Mouse (Mus musculus): ENCODE data around the gene Ech1. TPM values are rescaled to one million over a fixed set of nuclear protein-coding genes. Genes with fewer than 3 reads are reported as not detected.
A peak's percentile ranks its signal among the peaks of the same experiment; 100 is the strongest.

Gene Ech1
- polyA plus RNA-seq, 1 experiment from 2014 or later, result 281 TPM

DNA sequence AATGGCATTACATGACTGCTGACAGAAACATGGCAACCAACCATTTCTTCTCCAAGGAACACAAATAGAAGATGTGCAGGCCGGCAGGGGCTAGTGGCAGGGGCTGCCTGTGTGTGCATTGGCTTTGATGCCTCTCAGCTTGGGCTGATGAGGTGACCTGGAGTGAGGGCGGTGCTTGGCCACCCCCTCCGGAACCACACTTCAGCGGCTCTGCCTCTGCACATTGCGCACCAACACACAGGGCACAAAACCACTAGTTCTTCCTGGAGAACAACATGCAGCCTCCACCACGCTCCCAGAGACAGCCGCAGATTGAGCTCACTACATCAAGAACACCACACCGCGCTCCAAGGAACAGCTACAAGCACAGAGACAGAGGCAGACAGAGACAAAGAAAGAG, 8.8 kb upstream of the Ech1 start:
- peaks cover 56% of the 10 kb centered on the region for H3K4me1 ChIP-seq (ENCODE audit: control insufficient read depth, insufficient read depth, low read length)

DNA sequence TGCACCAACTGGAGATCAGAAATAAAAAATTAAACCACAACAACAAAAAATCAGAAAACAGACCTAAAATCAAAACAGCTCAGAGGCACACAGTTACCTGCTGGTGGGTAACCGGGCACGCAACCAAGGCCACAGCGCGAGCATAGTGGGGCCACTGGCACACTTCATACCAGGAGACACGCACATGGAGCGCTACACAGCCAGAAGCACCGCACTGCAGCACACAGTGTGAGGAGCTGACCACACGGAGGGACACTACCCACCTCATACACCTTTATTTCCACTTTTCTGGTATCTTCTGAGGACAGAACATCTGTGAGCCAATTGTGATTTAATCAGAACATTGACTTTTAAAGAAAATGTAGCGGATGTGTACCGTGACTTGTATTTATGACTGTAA, 8.1 kb upstream of the Ech1 start:
- ATAC-seq (replicated peaks; ENCODE audit: extremely low read depth, insufficient read depth, low FRiP score), result no peak
- Histone ChIP-seq H3K27me3 (ENCODE audit: control insufficient read depth, insufficient read depth, low read length) (no peaks in the 10 kb centered on the region), H3K9me3 (replicated peaks; ENCODE audit: control insufficient read depth, low read length) (no peaks in the 10 kb centered on the region), H3K4me2 (ENCODE audit: low read depth, low read length) (no peak overlapping the region), H3K4me3 (ENCODE audit: low read length) (no peak overlapping the region), H3K9ac (ENCODE audit: low read length) (peak overlapping the region; percentile 2; the same call in 1 of the 2 replicates), H3K4me1 (ENCODE audit: control insufficient read depth, insufficient read depth, low read length) (peaks cover 58% of the 10 kb centered on the region), H3K36me3 (ENCODE audit: control insufficient read depth, insufficient read depth) (peaks cover 87% of the 10 kb centered on the region), H3K27ac (ENCODE audit: low read length) (no peak overlapping the region)
- WGBS, result 87% methylated on average over 10 of the region's 10 CpGs

More for the DNA sequence above, 8.8 kb upstream of the Ech1 start:
- H3K27ac ChIP-seq (ENCODE audit: low read length), result no peak overlapping the region
- no peaks in the 10 kb centered on the region for H3K9me3 ChIP-seq (replicated peaks; ENCODE audit: control insufficient read depth, low read length)
- no peak overlapping the region for H3K4me3 ChIP-seq (ENCODE audit: low read length)
- no peak overlapping the region for H3K4me2 ChIP-seq (ENCODE audit: low read depth, low read length)
- H3K36me3 ChIP-seq (ENCODE audit: control insufficient read depth, insufficient read depth), result peaks cover 81% of the 10 kb centered on the region
- no peaks in the 10 kb centered on the region for H3K27me3 ChIP-seq (ENCODE audit: control insufficient read depth, insufficient read depth, low read length)
- WGBS, result 78% methylated on average over 9 of the region's 9 CpGs
- ATAC-seq (replicated peaks; ENCODE audit: extremely low read depth, insufficient read depth, low FRiP score), result no peak
- H3K9ac ChIP-seq (ENCODE audit: low read length), result no peak overlapping the region

DNA sequence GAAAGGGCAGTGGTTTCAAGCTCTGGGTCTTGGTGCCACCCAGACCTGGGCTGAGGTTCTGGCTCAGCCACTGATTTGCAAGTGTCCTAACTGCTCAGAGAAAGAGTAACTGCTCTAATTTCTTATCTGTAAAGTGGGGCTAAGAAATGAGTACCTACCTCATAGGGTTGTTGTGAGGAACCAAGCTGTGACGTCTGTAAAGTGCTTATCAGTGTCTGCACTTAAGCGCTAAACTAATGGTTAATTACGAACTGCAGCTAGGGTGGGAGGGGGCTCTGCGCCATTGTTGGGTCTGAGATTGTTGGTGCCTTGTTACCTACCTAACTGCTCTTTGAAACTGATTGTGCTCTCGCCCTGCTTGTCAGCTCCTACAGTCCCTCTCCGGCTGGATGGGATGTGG, 7.5 kb upstream of the Ech1 start:
- Histone ChIP-seq H3K27ac (ENCODE audit: low read length) (no peak overlapping the region), H3K4me1 (ENCODE audit: control insufficient read depth, insufficient read depth, low read length) (peaks cover 52% of the 10 kb centered on the region), H3K9ac (ENCODE audit: low read length) (no peak overlapping the region), H3K4me3 (ENCODE audit: low read length) (no peak overlapping the region), H3K4me2 (ENCODE audit: low read depth, low read length) (no peak overlapping the region), H3K9me3 (replicated peaks; ENCODE audit: control insufficient read depth, low read length) (no peaks in the 10 kb centered on the region), H3K27me3 (ENCODE audit: control insufficient read depth, insufficient read depth, low read length) (no peaks in the 10 kb centered on the region), H3K36me3 (ENCODE audit: control insufficient read depth, insufficient read depth) (peaks cover 93% of the 10 kb centered on the region)
- 53% methylated on average over 6 of the region's 6 CpGs for WGBS
- ATAC-seq (replicated peaks; ENCODE audit: extremely low read depth, insufficient read depth, low FRiP score), result no peak

DNA sequence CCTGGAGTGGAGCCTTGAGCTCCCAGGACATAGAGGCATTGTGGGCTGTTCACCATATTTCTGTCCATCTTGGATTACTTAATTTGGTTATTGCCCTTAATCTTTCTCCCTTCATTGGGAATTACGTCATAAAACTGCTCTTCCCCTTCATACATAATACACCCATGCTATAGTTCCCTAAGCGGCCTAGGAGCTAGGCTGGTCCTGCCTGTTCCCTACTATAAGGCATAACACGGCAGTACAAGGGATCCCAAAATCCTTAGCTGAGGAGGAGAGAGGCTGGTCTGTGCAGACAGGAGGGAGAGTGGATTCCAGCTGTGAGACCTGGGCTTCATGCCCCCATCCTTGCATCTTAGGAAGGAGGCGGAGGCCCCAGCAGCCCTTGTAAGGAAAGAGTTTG, 7.1 kb upstream of the Ech1 start:
- peaks cover 48% of the 10 kb centered on the region for H3K4me1 ChIP-seq (ENCODE audit: control insufficient read depth, insufficient read depth, low read length)
- H3K4me2 ChIP-seq (ENCODE audit: low read depth, low read length), result no peak overlapping the region
- H3K9me3 ChIP-seq (replicated peaks; ENCODE audit: control insufficient read depth, low read length), result no peaks in the 10 kb centered on the region
- no peak overlapping the region for H3K27ac ChIP-seq (ENCODE audit: low read length)
- H3K36me3 ChIP-seq (ENCODE audit: control insufficient read depth, insufficient read depth), result peaks cover 91% of the 10 kb centered on the region
- H3K9ac ChIP-seq (ENCODE audit: low read length), result no peak overlapping the region
- no peak for ATAC-seq (replicated peaks; ENCODE audit: extremely low read depth, insufficient read depth, low FRiP score)
- H3K4me3 ChIP-seq (ENCODE audit: low read length), result no peak overlapping the region
- H3K27me3 ChIP-seq (ENCODE audit: control insufficient read depth, insufficient read depth, low read length), result no peaks in the 10 kb centered on the region
- 78% methylated on average over 4 of the region's 4 CpGs for WGBS

DNA sequence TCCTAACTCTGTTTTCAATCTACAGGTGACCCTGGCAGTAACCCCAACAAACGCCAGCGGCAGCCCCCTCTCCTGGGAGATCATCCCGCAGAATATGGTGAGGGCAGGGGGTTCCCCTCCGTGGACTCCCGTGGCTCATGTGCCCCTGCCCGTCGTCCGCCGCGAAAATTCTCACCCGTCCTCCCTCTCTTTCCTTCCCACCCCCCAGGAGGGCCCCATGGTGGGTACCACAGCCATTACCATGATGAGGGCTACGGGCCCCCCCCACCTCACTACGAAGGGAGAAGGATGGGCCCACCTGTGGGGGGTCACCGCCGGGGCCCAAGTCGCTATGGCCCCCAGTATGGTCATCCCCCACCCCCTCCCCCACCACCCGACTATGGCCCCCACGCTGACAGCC, 6.6 kb upstream of the Ech1 start:
- Histone ChIP-seq H3K36me3 (ENCODE audit: control insufficient read depth, insufficient read depth) (peaks cover 86% of the 10 kb centered on the region), H3K4me2 (ENCODE audit: low read depth, low read length) (no peak overlapping the region), H3K9ac (ENCODE audit: low read length) (no peak overlapping the region), H3K4me1 (ENCODE audit: control insufficient read depth, insufficient read depth, low read length) (peaks cover 43% of the 10 kb centered on the region), H3K27me3 (ENCODE audit: control insufficient read depth, insufficient read depth, low read length) (no peaks in the 10 kb centered on the region), H3K9me3 (replicated peaks; ENCODE audit: control insufficient read depth, low read length) (no peaks in the 10 kb centered on the region), H3K27ac (ENCODE audit: low read length) (no peak overlapping the region), H3K4me3 (ENCODE audit: low read length) (no peak overlapping the region)
- WGBS, result 82% methylated on average over 16 of the region's 18 CpGs
- ATAC-seq (replicated peaks; ENCODE audit: extremely low read depth, insufficient read depth, low FRiP score), result no peak

DNA sequence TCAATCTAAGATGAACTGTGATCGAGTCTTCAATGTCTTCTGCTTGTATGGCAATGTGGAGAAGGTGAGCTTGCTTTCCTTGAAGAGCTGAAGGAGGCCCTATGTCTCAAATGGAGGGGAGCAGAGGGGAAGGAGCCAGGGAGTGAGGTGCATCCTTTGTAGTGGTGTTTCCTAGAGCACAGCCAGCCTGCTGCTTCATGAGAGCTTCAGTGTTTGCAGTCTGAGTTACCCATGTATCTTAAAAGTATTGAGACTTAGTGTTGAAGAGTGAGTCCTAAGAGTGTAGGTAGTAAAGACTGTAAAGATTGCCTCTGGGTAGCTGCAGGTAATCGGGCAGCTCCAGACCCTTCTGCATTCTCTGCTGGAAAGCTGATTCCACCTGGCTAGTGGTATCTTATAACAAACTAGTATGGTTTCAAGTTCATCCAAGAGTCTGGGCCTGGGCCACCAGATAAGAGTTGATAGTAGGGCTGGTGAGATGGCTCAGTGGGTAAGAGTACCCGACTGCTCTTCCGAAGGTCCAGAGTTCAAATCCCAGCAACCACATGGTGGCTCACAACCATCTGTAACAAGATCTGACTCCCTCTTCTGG, 6.1 kb upstream of the Ech1 start:
- H3K36me3 ChIP-seq (ENCODE audit: control insufficient read depth, insufficient read depth), result peaks cover 81% of the 10 kb centered on the region
- peaks cover 42% of the 10 kb centered on the region for H3K4me1 ChIP-seq (ENCODE audit: control insufficient read depth, insufficient read depth, low read length)
- no peaks in the 10 kb centered on the region for H3K9me3 ChIP-seq (replicated peaks; ENCODE audit: control insufficient read depth, low read length)
- ATAC-seq (replicated peaks; ENCODE audit: extremely low read depth, insufficient read depth, low FRiP score), result no peak
- H3K27ac ChIP-seq (ENCODE audit: low read length), result no peak overlapping the region
- H3K4me2 ChIP-seq (ENCODE audit: low read depth, low read length), result no peak overlapping the region
- no peak overlapping the region for H3K9ac ChIP-seq (ENCODE audit: low read length)
- H3K27me3 ChIP-seq (ENCODE audit: control insufficient read depth, insufficient read depth, low read length), result no peaks in the 10 kb centered on the region
- no peak overlapping the region for H3K4me3 ChIP-seq (ENCODE audit: low read length)
- WGBS, result 69% methylated on average over 4 of the region's 4 CpGs

DNA sequence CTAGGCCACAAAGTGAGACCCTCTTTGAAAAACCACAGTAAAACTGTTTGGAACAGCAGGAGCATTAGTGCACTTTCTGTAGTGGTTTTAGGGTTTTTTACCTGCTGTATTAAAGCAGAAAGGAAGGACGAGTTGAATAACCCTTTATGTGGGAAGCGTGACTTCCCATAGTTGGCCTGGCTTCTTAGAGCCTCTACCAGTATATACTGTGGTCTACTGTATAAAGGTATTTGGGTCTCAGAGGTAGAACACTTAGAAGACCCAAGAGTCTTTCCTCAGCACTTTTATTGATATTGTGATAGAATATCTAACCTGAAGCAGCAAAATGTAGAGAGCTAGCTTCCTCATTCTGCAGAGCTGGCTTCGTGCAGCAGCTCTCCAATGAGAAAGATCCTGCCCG, 5.4 kb upstream of the Ech1 start:
- Histone ChIP-seq H3K4me3 (ENCODE audit: low read length) (no peak overlapping the region), H3K4me2 (ENCODE audit: low read depth, low read length) (no peak overlapping the region), H3K9me3 (replicated peaks; ENCODE audit: control insufficient read depth, low read length) (no peaks in the 10 kb centered on the region), H3K4me1 (ENCODE audit: control insufficient read depth, insufficient read depth, low read length) (peaks cover 46% of the 10 kb centered on the region), H3K27ac (ENCODE audit: low read length) (no peak overlapping the region; the same call in 1 of the 2 replicates), H3K36me3 (ENCODE audit: control insufficient read depth, insufficient read depth) (peaks cover 74% of the 10 kb centered on the region), H3K27me3 (ENCODE audit: control insufficient read depth, insufficient read depth, low read length) (no peaks in the 10 kb centered on the region), H3K9ac (ENCODE audit: low read length) (no peak overlapping the region)
- WGBS, result 83% methylated on average over 4 of the region's 4 CpGs
- ATAC-seq (replicated peaks; ENCODE audit: extremely low read depth, insufficient read depth, low FRiP score), result no peak

DNA sequence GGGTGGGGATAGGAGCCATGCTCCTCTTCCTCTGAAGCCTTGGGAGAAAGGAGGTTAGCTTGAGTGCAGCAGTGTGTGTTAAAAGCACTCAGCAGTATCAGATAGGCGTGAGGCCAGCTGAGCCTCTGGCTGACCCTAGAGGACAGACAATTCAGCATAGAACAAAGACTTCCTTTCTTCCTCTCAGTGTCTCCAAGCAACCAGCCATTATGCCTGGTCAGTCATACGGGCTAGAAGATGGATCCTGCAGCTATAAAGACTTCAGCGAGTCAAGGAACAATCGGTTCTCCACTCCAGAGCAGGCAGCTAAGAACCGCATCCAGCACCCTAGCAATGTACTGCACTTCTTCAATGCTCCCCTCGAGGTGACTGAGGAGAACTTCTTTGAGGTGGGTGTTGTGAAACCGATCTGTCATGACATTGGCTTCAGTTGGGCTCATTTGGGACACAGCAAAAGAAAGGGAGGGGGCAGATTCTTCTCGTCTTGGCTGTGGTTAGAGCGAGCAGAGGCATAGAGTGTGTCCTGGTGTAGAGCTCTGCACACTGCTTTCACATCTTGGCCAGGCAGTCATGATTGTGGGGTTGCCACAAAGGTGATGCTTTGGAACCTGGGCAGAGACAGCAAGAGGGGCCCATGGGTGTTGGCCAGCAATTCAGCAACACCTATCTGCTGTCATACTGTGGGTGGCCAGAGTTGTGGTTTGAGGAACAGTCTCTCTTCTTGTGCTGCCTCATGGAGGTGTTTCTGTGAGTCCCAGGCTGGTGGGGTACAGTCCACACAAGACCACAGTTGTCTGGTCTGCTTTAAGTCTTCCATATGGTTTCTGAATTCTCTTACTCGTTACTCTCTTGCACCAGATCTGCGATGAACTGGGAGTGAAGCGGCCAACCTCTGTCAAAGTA, 4.4 kb upstream of the Ech1 start:
- H3K4me3 ChIP-seq (ENCODE audit: low read length), result no peak overlapping the region
- H3K4me1 ChIP-seq (ENCODE audit: control insufficient read depth, insufficient read depth, low read length), result peaks cover 46% of the 10 kb centered on the region
- no peak for ATAC-seq (replicated peaks; ENCODE audit: extremely low read depth, insufficient read depth, low FRiP score)
- H3K27me3 ChIP-seq (ENCODE audit: control insufficient read depth, insufficient read depth, low read length), result no peaks in the 10 kb centered on the region
- no peaks in the 10 kb centered on the region for H3K9me3 ChIP-seq (replicated peaks; ENCODE audit: control insufficient read depth, low read length)
- 0 out of 2 replicates have a peak overlapping the region, but pooled peaks have one; percentile 7 for H3K9ac ChIP-seq (ENCODE audit: low read length)
- H3K36me3 ChIP-seq (ENCODE audit: control insufficient read depth, insufficient read depth), result peaks cover 64% of the 10 kb centered on the region
- H3K4me2 ChIP-seq (ENCODE audit: low read depth, low read length), result no peak overlapping the region
- WGBS, result 52% methylated on average over 12 of the region's 12 CpGs
- H3K27ac ChIP-seq (ENCODE audit: low read length), result peak overlapping the region; percentile 47

DNA sequence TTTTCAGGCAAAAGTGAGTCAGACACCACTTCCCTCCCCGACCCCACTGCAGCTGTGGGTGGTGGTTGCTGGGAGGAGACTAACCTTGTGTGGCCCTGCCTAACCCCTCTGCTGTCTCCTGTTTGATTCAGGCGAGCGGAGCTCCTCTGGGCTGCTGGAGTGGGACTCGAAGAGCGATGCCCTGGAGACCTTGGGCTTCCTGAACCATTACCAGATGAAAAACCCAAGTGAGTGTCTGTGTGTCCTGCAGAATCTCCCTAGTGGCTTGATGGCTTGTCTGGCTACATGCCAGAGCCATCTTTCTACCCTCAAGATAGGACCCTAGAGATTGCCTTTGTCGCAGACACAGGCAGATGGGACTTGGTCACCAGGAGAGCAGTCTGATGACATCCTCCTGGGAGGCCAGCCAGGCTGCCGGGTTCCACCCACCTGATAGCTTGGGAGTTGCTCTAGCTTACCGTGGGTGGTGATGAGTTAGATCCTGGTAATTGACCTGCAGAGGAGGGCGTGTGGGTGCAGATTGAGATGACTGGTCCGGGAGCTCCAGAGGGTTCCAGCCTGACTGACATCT, 3.7 kb upstream of the Ech1 start:
- Histone ChIP-seq H3K27ac (ENCODE audit: low read length) (peak overlapping the region; percentile 47; the same call in 1 of the 2 replicates), H3K4me1 (ENCODE audit: control insufficient read depth, insufficient read depth, low read length) (peaks cover 45% of the 10 kb centered on the region), H3K9ac (ENCODE audit: low read length) (no peak overlapping the region), H3K36me3 (ENCODE audit: control insufficient read depth, insufficient read depth) (peaks cover 58% of the 10 kb centered on the region), H3K4me2 (ENCODE audit: low read depth, low read length) (no peak overlapping the region), H3K27me3 (ENCODE audit: control insufficient read depth, insufficient read depth, low read length) (no peaks in the 10 kb centered on the region), H3K9me3 (replicated peaks; ENCODE audit: control insufficient read depth, low read length) (no peaks in the 10 kb centered on the region), H3K4me3 (ENCODE audit: low read length) (no peak overlapping the region)
- WGBS, result 45% methylated on average over 10 of the region's 10 CpGs
- no peak for ATAC-seq (replicated peaks; ENCODE audit: extremely low read depth, insufficient read depth, low FRiP score)

Data from heart, embryonic 16.5 days (tissue).